In genomic region chr14:54994869-54995186, GRCm38 (mm10) we compare ENCODE assay signal across 10 mouse cellular contexts. TPM values are rescaled to one million over a fixed set of nuclear protein-coding genes. Genes with fewer than 3 reads are reported as not detected.
DNase-seq lines count a peak whose midpoint lies in the region; ATAC-seq and TF ChIP-seq lines count a peak whose summit lies in the region.
"Had no signal": no experiment of that assay in that cellular context is flagged by ENCODE, and none has a peak within 500 bp of the region (broad histone marks: within the 10 kb centered on the region; RNA-seq: fewer than 3 reads in every experiment).

No protein-coding gene starts in this region.

- ATAC-seq in lung, embryonic 16.5 days (ENCODE audit: low read depth), result peak; percentile 3; the same call in 1 of the 2 replicates
- ATAC-seq in lung, postnatal 0 days, result no peak
- peak; percentile 3; the same call in 1 of the 2 replicates for ATAC-seq in forebrain, embryonic 15.5 days (replicated peaks)
- ATAC-seq in hindbrain, embryonic 15.5 days (ENCODE audit: low FRiP score, low read depth), result peak; percentile 6; the same call in 1 of the 2 replicates
- no peak; the same call in 1 of the 2 replicates for ATAC-seq in neural tube, embryonic 14.5 days (ENCODE audit: low read depth)

- H3K9ac ChIP-seq in lung, embryonic 16.5 days (ENCODE audit: low read length), result no peak overlapping the region
- H3K9ac ChIP-seq in lung, postnatal 0 days (replicated peaks; ENCODE audit: low read depth), result no peak overlapping the region
- H3K9ac ChIP-seq in forebrain, embryonic 15.5 days (replicated peaks), result no peak overlapping the region
- H3K9ac ChIP-seq in hindbrain, embryonic 15.5 days, result no peak overlapping the region
- H3K9ac ChIP-seq in neural tube, embryonic 14.5 days (replicated peaks; ENCODE audit: low read depth, low read length), result no peak overlapping the region

- no peak for TF ChIP-seq CTCF in lung, postnatal 0 days (IDR thresholded peaks at IDR 0.05)

- H3K4me2 ChIP-seq in lung, embryonic 16.5 days (ENCODE audit: low read depth, low read length), result no peak overlapping the region
- H3K4me2 ChIP-seq in lung, postnatal 0 days (replicated peaks; ENCODE audit: low read depth, low read length), result no peak overlapping the region
- no peak overlapping the region for H3K4me2 ChIP-seq in forebrain, embryonic 15.5 days (replicated peaks)
- no peak overlapping the region for H3K4me2 ChIP-seq in hindbrain, embryonic 15.5 days
- H3K4me2 ChIP-seq in neural tube, embryonic 14.5 days (ENCODE audit: low read depth, low read length), result no peak overlapping the region

- no peak overlapping the region for H3K27ac ChIP-seq in lung, embryonic 16.5 days (ENCODE audit: low read length)
- no peak overlapping the region for H3K27ac ChIP-seq in lung, postnatal 0 days (ENCODE audit: low read length)
- peak overlapping the region; percentile 92 for H3K27ac ChIP-seq in forebrain, embryonic 15.5 days (replicated peaks)
- peak overlapping the region; percentile 89 for H3K27ac ChIP-seq in hindbrain, embryonic 15.5 days (replicated peaks)
- peak overlapping the region; percentile 62; the same call in 1 of the 2 replicates for H3K27ac ChIP-seq in neural tube, embryonic 14.5 days (ENCODE audit: low read depth, low read length)

- no peak overlapping the region for H3K4me3 ChIP-seq in lung, embryonic 16.5 days (ENCODE audit: low read length)
- no peak overlapping the region for H3K4me3 ChIP-seq in lung, postnatal 0 days (ENCODE audit: low read depth, low read length)
- no peak overlapping the region for H3K4me3 ChIP-seq in forebrain, embryonic 15.5 days
- no peak overlapping the region for H3K4me3 ChIP-seq in hindbrain, embryonic 15.5 days
- H3K4me3 ChIP-seq in neural tube, embryonic 14.5 days (ENCODE audit: low read depth, low read length), result no peak overlapping the region

- no peaks in the 10 kb centered on the region for H3K9me3 ChIP-seq in lung, embryonic 16.5 days (ENCODE audit: control insufficient read depth, low read length)
- no peaks in the 10 kb centered on the region for H3K9me3 ChIP-seq in lung, postnatal 0 days (ENCODE audit: low read length)
- H3K9me3 ChIP-seq in forebrain, embryonic 15.5 days, result no peaks in the 10 kb centered on the region
- no peaks in the 10 kb centered on the region for H3K9me3 ChIP-seq in hindbrain, embryonic 15.5 days
- no peaks in the 10 kb centered on the region for H3K9me3 ChIP-seq in neural tube, embryonic 14.5 days (ENCODE audit: control insufficient read depth, low read length)

- no peaks in the 10 kb centered on the region for H3K36me3 ChIP-seq in lung, embryonic 16.5 days (ENCODE audit: control insufficient read depth, insufficient read depth, low read length)
- no peaks in the 10 kb centered on the region for H3K36me3 ChIP-seq in lung, postnatal 0 days (ENCODE audit: insufficient read depth, low read length)
- H3K36me3 ChIP-seq in forebrain, embryonic 15.5 days, result no peaks in the 10 kb centered on the region
- H3K36me3 ChIP-seq in hindbrain, embryonic 15.5 days, result no peaks in the 10 kb centered on the region
- no peaks in the 10 kb centered on the region for H3K36me3 ChIP-seq in neural tube, embryonic 14.5 days (ENCODE audit: control insufficient read depth, insufficient read depth, low read length)

- no peak for TF ChIP-seq EP300 in lung, postnatal 0 days (IDR thresholded peaks at IDR 0.05)

- H3K27me3 ChIP-seq in lung, embryonic 16.5 days (ENCODE audit: control insufficient read depth, insufficient read depth, low read depth, low read length), result no peaks in the 10 kb centered on the region
- H3K27me3 ChIP-seq in lung, postnatal 0 days (replicated peaks; ENCODE audit: insufficient read depth, low read length), result no peaks in the 10 kb centered on the region
- H3K27me3 ChIP-seq in forebrain, embryonic 15.5 days, result no peaks in the 10 kb centered on the region
- no peaks in the 10 kb centered on the region for H3K27me3 ChIP-seq in hindbrain, embryonic 15.5 days
- H3K27me3 ChIP-seq in neural tube, embryonic 14.5 days (ENCODE audit: control insufficient read depth, insufficient read depth, low read length), result no peaks in the 10 kb centered on the region

- H3K4me1 ChIP-seq in lung, embryonic 16.5 days (replicated peaks; ENCODE audit: control insufficient read depth, insufficient read depth, low read length), result peaks cover 16% of the 10 kb centered on the region
- no peaks in the 10 kb centered on the region for H3K4me1 ChIP-seq in lung, postnatal 0 days (ENCODE audit: insufficient read depth, low read depth, low read length)
- H3K4me1 ChIP-seq in forebrain, embryonic 15.5 days, result peaks cover 27% of the 10 kb centered on the region
- peaks cover 29% of the 10 kb centered on the region for H3K4me1 ChIP-seq in hindbrain, embryonic 15.5 days (replicated peaks)
- H3K4me1 ChIP-seq in neural tube, embryonic 14.5 days (ENCODE audit: control insufficient read depth, insufficient read depth, low read length), result no peaks in the 10 kb centered on the region

- DNase-seq in lung, postnatal 0 days (ENCODE audit: low spot score), result no peak
- DNase-seq in spleen, adult 18-20 months, result no peak
- no peak for DNase-seq in MN1 (ENCODE audit: low spot score)
- DNase-seq in kidney, adult 11 months, result no peak
- DNase-seq: lung, adult 2 months had no signal

RNA-seq across cellular contexts. Expression of gene Myh7, which starts 0.4 kb away (rescaled TPM):
- polyA plus RNA-seq in lung, embryonic 16.5 days (2015; fragmentation: Nextera tagmentation; extraction: Ambion mirVana), result 37.3 and 42.7 TPM in 2 replicates
- 16.4 and 19.1 TPM in 2 replicates for polyA plus RNA-seq in lung, postnatal 0 days (2015; fragmentation: Nextera tagmentation; extraction: Ambion mirVana)
- 6.5 and 6.7 TPM in 2 replicates for polyA plus RNA-seq in forebrain, embryonic 15.5 days (2015; fragmentation: Nextera tagmentation; extraction: Ambion mirVana)
- 6.4 and 9.0 TPM in 2 replicates for polyA plus RNA-seq in hindbrain, embryonic 15.5 days (2015; fragmentation: Nextera tagmentation; extraction: Ambion mirVana)
- polyA plus RNA-seq in neural tube, embryonic 14.5 days (2014; fragmentation: Nextera tagmentation; extraction: Ambion mirVana), result 4.5 and 4.8 TPM in 2 replicates

RNA-seq across cellular contexts. Expression of gene Gm17428, which starts 18.1 kb away (rescaled TPM):
- polyA plus RNA-seq in lung, embryonic 16.5 days (2015; fragmentation: Nextera tagmentation; extraction: Ambion mirVana), result not detected in 2 replicates
- not detected in 2 replicates for polyA plus RNA-seq in lung, postnatal 0 days (2015; fragmentation: Nextera tagmentation; extraction: Ambion mirVana)
- polyA plus RNA-seq in forebrain, embryonic 15.5 days (2015; fragmentation: Nextera tagmentation; extraction: Ambion mirVana), result not detected in 2 replicates
- not detected in 2 replicates for polyA plus RNA-seq in hindbrain, embryonic 15.5 days (2015; fragmentation: Nextera tagmentation; extraction: Ambion mirVana)
- polyA plus RNA-seq in neural tube, embryonic 14.5 days (2014; fragmentation: Nextera tagmentation; extraction: Ambion mirVana), result not detected in 2 replicates
- polyA plus RNA-seq: kidney, embryonic 16.5 days; lung, adult 2 months had no signal

RNA-seq across cellular contexts. Expression of gene Ngdn, which starts 20.4 kb away (rescaled TPM):
- 75.9 and 76.9 TPM in 2 replicates for polyA plus RNA-seq in lung, embryonic 16.5 days (2015; fragmentation: Nextera tagmentation; extraction: Ambion mirVana)
- 59.1 and 62.8 TPM in 2 replicates for polyA plus RNA-seq in lung, postnatal 0 days (2015; fragmentation: Nextera tagmentation; extraction: Ambion mirVana)
- polyA plus RNA-seq in forebrain, embryonic 15.5 days (2015; fragmentation: Nextera tagmentation; extraction: Ambion mirVana), result 67.1 and 70.8 TPM in 2 replicates
- 47.3 and 50.1 TPM in 2 replicates for polyA plus RNA-seq in hindbrain, embryonic 15.5 days (2015; fragmentation: Nextera tagmentation; extraction: Ambion mirVana)
- 44.9 and 50.9 TPM in 2 replicates for polyA plus RNA-seq in neural tube, embryonic 14.5 days (2014; fragmentation: Nextera tagmentation; extraction: Ambion mirVana)

RNA-seq across cellular contexts. Expression of gene Myh6, which starts 28.1 kb away (rescaled TPM):
- 111 and 179 TPM in 2 replicates for polyA plus RNA-seq in lung, embryonic 16.5 days (2015; fragmentation: Nextera tagmentation; extraction: Ambion mirVana)
- polyA plus RNA-seq in lung, postnatal 0 days (2015; fragmentation: Nextera tagmentation; extraction: Ambion mirVana), result 61.0 and 79.5 TPM in 2 replicates
- 1.0 and 1.3 TPM in 2 replicates for polyA plus RNA-seq in forebrain, embryonic 15.5 days (2015; fragmentation: Nextera tagmentation; extraction: Ambion mirVana)
- 0.93 and 0.94 TPM in 2 replicates for polyA plus RNA-seq in hindbrain, embryonic 15.5 days (2015; fragmentation: Nextera tagmentation; extraction: Ambion mirVana)
- 0.23 and 1.7 TPM in 2 replicates for polyA plus RNA-seq in neural tube, embryonic 14.5 days (2014; fragmentation: Nextera tagmentation; extraction: Ambion mirVana)

RNA-seq across cellular contexts. Expression of gene Cmtm5, which starts 58.8 kb away (rescaled TPM):
- 1.2 and 1.7 TPM in 2 replicates for polyA plus RNA-seq in lung, embryonic 16.5 days (2015; fragmentation: Nextera tagmentation; extraction: Ambion mirVana)
- 0.21 and 0.40 TPM in 2 replicates for polyA plus RNA-seq in lung, postnatal 0 days (2015; fragmentation: Nextera tagmentation; extraction: Ambion mirVana)
- polyA plus RNA-seq in forebrain, embryonic 15.5 days (2015; fragmentation: Nextera tagmentation; extraction: Ambion mirVana), result 3.8 and 5.5 TPM in 2 replicates
- polyA plus RNA-seq in hindbrain, embryonic 15.5 days (2015; fragmentation: Nextera tagmentation; extraction: Ambion mirVana), result 12.8 and 14.7 TPM in 2 replicates
- 10.4 and 17.5 TPM in 2 replicates for polyA plus RNA-seq in neural tube, embryonic 14.5 days (2014; fragmentation: Nextera tagmentation; extraction: Ambion mirVana)

Comparison
In these comparisons a context has a peak if more than half of its experiments do, and no peak if none do; other contexts are left out.
1. ATAC-seq: peak in lung, embryonic 16.5 days (single experiment), forebrain, embryonic 15.5 days (single experiment) and hindbrain, embryonic 15.5 days (single experiment); none in lung, postnatal 0 days (single experiment) and neural tube, embryonic 14.5 days (single experiment).
2. H3K27ac ChIP-seq: peak in forebrain, embryonic 15.5 days (single experiment), hindbrain, embryonic 15.5 days (single experiment) and neural tube, embryonic 14.5 days (single experiment); none in lung, embryonic 16.5 days (single experiment) and lung, postnatal 0 days (single experiment).